Mouse (Mus musculus): ENCODE measurements around the gene Emilin1.

- TF ChIP-seq POLR2A (IDR thresholded peaks at IDR 0.05; ENCODE audit: low read depth, low read length): no peak
- no peak for TF ChIP-seq CTCF (conservative IDR thresholded peaks at IDR 0.05; ENCODE audit: insufficient read depth, insufficient read length, low read depth, low read length)
Measured at GRCm38 (mm10) chr5:30909300-30909659, 3.9 kb upstream of the Emilin1 start.
